Mouse (Mus musculus): ENCODE measurements around the gene Guk1.

GRCm38 (mm10) chr11:59174189-59174838 lies 17.7 kb downstream of the Guk1 start:
- TF ChIP-seq CTCF (IDR thresholded peaks at IDR 0.05; ENCODE audit: control insufficient read depth, insufficient read depth, insufficient read length) (no peak), MAX (IDR thresholded peaks at IDR 0.05) (no peak), CEBPB (IDR thresholded peaks at IDR 0.05; ENCODE audit: low read depth) (no peak), MYOG (IDR thresholded peaks at IDR 0.05; ENCODE audit: control insufficient read depth, extremely low read depth, insufficient read length) (no peak), FOSL1 (IDR thresholded peaks at IDR 0.05; ENCODE audit: insufficient read depth, low read length, poor library complexity, severe bottlenecking) (no peak), MYOD1 (IDR thresholded peaks at IDR 0.05; ENCODE audit: control insufficient read depth, insufficient read length, low read depth) (no peak), USF1 (IDR thresholded peaks at IDR 0.05; ENCODE audit: low read depth) (no peak)

Measured in C2C12 (cell line).